Mouse (Mus musculus): ENCODE results near the gene Adgre1.

DNA sequence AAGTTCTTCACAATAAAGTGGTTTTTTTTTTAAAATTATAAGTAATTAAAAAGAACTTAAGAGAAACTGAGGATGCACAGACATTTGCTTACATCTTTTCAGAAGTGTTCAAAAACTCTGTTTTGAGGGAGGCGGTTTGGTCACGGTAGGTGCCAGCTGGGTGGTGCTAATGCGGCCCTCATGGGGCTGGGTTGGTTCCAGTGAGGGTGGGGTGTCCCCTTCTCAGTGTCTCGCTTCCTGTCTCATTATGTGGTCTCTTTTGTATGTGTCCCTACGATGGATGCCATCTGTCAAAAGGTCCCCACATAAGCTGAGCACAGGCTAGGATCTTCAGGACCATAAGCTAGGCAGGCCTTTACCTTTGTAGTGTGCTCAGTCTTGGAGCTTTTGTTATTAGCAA lies 9.4 kb upstream of the Adgre1 start:
- TF ChIP-seq CEBPB (IDR thresholded peaks at IDR 0.05; ENCODE audit: insufficient read depth, poor library complexity, severe bottlenecking) (no peak), REST (IDR thresholded peaks at IDR 0.05; ENCODE audit: insufficient read depth, insufficient read length) (no peak), POLR2A (IDR thresholded peaks at IDR 0.05; ENCODE audit: insufficient read length, low read depth) (no peak), POLR2AphosphoS2 (IDR thresholded peaks at IDR 0.05; ENCODE audit: insufficient read length, low read depth) (no peak), SRF (IDR thresholded peaks at IDR 0.05; ENCODE audit: control insufficient read depth, insufficient read length, low read depth) (no peak), MAX (IDR thresholded peaks at IDR 0.05; ENCODE audit: low read depth) (no peak), E2F4 (IDR thresholded peaks at IDR 0.05; ENCODE audit: insufficient read depth) (no peak), TCF12 (IDR thresholded peaks at IDR 0.05; ENCODE audit: insufficient read depth, poor library complexity, severe bottlenecking) (no peak), MYOD1 (IDR thresholded peaks at IDR 0.05; ENCODE audit: control insufficient read depth in 1 of 3, insufficient read length in 2 of 3, low read depth in 2 of 3) (no peak), MYOG (IDR thresholded peaks at IDR 0.05; ENCODE audit: control insufficient read depth in 1 of 3, insufficient read depth in 1 of 3, insufficient read length in 2 of 3, low read depth in 2 of 3) (no peak), TCF3 (IDR thresholded peaks at IDR 0.05; ENCODE audit: insufficient read length, low read depth) (no peak)
